Mouse (Mus musculus): ENCODE results near the gene Tmem164. TPM values are rescaled to one million over a fixed set of nuclear protein-coding genes. Genes with fewer than 3 reads are reported as not detected.
A peak's percentile ranks its signal among the peaks of the same experiment; 100 is the strongest.

Gene Tmem164
- total RNA-seq, 2 experiments from 2014 or later, result 31.0 to 54.4 TPM

DNA sequence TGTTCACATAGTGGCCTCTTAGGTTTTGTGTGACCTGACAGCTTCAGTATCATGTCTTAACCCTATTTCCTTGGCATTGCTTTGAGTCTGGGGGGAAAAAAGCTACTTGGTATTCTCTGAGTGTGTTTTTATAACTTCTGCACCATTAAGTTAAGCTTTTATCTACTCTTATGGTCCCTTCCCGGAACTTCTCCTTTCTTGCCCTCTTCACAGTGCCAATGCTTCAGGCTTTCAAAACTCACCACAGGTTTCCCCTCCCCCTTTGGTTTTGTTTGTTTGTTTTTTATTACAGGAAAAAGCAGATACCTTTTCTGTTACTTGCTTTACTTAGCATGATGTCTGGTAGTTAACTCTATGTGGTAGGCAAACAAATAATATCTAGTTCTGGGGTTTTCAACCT is 47.8 kb downstream of the Tmem164 start:
- intact Hi-C loops (cut with DNase I), result no loop called here

DNA sequence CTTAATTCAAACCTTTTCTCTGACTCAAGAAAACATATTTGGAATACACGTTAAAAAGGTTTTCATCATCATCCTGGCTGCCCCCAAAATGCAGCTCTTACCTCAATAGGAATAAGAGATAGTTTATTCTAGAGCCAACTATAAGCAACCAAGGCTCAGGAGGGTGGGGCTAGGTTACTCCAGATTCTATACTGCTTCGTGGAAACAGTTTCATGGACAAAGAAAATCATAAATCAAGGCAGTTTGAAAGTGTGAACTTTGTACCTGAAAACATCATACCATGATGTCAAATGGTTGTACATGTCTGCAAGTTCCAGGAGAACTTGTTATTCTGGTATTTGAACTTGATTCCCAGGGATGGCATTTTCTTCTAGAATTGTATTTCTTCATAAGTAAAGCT is 48.3 kb downstream of the Tmem164 start:
- intact Hi-C loops (cut with DNase I), result no loop called here
- DNase-seq, result no peak

More for the DNA sequence above, 47.8 kb downstream of the Tmem164 start:
- DNase-seq, result no peak

DNA sequence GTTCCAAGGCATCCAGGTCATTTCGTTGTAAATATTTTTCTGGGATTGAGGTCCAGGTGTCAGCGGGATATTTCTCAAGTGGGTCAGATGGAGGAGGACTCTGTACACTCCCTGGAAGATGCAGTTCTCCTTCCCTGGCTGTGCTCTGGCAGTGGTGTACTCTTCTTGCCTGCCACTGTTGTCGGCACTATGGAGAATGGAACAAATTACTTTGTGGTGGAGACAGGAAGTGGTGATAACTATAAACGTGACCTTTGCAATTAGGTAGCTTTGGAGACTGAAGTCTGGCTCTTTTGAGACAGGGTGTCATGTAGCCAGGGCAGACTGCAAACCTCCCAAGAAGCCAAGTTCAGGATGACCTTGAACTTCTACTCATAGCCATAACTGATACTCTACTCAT is 55.9 kb downstream of the Tmem164 start:
- intact Hi-C loops (cut with DNase I), result no loop called here
- no peak for DNase-seq

DNA sequence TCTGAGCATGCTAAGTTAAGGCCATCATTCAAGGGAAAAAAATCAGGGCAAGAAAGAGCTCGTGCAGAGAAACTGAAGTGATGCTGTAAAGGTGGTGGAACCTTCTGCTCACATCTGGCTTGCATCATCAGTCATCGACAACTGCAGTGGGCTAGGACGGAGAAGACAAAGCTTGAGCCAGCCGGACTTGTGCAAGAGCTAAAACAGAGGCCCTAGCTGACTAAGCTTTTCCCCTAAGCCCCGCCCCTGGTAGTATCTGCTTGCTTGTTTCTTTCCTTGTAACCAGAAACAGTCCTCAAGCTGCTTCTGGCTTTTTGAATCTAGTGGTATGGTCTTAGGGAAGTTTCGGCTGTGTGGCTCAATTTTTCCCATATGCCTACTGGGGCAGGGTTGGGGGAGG is 56.5 kb downstream of the Tmem164 start:
- intact Hi-C loops (cut with DNase I), result no loop called here
- DNase-seq, result peak; percentile 24 to 32

DNA sequence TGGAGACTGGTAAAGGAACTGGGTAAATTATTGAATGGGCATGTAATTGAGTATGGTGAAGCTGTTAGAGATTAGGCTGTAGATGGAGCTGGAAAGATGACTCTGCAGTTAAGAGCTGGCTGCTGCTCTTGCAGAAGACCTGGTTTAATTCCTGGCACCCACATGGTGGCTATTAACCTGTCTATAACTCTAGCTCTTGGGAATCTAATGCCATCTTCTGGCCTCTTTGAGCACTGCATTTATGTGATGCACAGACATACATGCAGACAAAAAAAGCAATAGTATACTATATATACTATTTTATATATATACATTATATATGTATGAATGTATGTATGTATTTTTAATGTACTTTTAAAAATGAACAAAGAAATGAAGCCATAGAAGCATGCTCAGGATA is 66.2 kb downstream of the Tmem164 start:
- intact Hi-C loops (cut with DNase I), result no loop called here
- DNase-seq, result no peak

DNA sequence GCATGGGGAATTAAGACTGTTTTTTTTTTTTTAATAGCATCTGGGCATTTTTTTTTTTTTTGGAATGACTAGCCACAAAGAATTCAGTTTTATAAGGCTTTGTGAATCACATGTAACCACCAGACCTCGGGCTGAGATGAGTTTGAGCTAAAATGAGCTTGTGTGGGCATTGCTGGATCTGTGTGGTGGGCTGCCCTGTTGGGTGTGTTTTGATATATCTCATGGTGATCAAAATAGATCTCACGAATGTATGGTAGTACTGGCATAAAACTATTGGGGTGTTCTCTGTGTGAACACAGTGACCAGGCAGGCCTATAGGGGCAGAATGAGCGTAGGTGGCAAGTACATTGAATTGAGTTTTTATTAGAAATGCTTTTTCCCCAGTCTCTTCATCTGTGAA is 67.4 kb downstream of the Tmem164 start:
- intact Hi-C loops (cut with DNase I), result no loop called here
- no peak for DNase-seq

DNA sequence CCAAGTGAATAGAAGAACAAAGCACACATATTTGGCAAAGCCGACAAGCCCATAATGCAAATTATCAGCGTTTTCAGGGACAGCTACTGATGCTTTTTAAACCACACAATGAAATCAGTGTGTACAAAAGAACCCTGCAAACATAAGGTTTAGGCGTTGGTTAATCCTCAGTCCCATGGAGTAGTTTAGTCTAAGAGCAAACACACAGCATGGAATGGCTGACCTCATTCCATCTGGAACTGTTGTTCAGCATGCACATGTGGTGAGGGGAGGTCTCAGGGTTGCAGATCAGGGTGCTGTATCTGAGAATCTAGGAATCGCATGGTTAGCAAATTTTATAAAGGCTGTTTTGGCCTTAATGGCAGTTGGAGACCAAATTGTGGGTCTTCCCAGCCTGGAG is 69.6 kb downstream of the Tmem164 start:
- DNase-seq, result no peak
- intact Hi-C loops (cut with DNase I), result no loop called here

DNA sequence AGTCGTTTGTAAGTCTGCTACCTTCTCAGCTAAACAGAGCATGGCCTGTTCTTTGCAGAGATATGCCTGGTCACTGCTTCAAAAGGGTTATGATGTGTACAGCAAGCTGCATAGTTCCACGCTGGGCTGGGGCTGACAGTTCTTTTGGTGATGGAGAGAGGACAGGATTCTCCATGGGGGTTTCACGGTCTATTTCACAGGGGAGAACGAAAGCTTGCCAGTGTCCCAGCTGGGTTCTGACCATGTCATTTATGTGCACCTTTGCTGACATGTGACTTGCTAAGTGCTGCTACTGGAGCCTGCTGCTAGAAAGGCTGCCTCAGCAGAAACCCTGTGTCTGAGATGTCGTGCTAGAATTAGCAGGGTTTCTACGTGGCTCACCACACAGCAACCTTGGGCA is 74.3 kb downstream of the Tmem164 start:
- no peak for DNase-seq
- intact Hi-C loops (cut with DNase I), result no loop called here

DNA sequence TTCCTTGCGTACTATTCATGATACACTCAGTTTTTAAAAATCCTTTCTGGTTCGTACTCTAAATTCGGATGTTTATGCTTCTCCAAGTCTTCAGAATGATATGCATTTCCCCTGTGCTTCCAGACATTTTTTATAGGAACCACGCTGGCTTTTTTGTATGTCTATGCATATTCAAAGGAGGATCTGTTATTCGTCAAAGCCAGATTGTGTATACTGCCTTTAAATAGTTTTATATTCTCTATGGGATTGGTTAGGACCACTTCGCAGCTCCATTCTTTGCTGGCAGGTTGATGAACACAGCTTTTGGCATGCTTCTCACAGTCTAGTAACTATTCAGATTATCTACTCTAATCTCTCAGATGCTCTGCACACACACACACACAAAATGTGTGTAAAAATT is 79.2 kb downstream of the Tmem164 start:
- no peak for DNase-seq

DNA sequence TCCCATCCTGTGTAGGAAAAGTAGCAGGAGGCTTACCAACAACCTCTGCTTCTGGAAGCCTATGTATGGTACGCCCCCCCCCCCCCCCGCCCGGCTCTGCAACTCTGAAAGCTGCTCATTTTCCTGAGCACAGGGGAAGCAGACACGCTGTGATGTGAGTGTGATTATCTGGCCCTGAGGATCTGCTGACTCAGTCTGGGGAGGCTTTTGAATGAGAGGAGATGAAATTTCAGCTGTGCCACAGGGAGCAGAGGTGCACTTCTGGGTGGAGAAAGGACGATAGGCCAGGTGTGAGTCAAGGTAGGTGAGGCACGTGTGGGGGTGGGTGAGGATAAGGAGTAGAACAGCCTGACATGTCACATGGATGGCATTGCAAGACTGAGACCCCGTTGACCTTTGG is 82.1 kb downstream of the Tmem164 start:
- intact Hi-C loops (cut with DNase I), result no loop called here
- DNase-seq, result no peak

More for the DNA sequence above, 79.2 kb downstream of the Tmem164 start:
- intact Hi-C loops (cut with DNase I), result no loop called here

DNA sequence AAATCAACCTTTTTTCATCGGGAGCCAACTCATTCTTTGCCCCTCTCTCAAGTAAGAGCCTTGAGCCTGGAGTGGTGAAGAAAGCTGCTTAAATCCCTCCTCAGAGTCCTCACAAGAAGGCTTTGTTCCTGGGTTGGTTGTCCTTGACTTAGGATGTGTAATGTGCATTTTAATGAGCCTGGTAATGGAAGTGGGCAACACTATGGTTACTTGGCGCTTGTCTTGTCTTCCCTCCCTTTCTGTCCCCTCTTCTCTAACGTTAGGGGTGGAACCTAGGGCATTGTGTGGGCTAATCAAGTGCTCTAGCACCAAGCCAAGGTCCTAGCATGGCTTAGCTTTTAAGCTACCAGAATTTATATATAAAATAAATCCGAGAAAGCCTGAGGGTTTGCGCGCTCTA is 88.5 kb downstream of the Tmem164 start:
- DNase-seq, result no peak
- intact Hi-C loops (cut with DNase I), result no loop called here

DNA sequence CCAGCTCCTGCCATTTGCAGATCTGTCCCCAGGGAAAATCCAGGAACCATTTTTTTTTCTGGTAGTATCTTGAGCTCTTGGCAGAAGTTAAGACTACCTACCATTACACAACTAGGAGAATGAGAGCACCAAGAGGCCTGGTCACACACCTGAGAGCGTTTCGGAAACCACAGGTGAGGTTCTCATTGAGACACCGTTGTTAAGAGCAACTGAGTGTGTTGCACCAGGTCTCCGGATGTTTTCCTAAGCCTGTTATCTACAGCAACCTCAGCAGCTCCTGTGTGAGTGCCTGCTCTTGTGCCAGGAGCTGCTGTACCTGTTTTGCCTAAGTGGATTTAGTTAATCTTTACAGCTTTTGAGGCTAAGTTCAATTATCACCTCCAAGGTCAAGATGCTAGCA is 92.5 kb downstream of the Tmem164 start:
- intact Hi-C loops (cut with DNase I), result no loop called here
- no peak for DNase-seq

DNA sequence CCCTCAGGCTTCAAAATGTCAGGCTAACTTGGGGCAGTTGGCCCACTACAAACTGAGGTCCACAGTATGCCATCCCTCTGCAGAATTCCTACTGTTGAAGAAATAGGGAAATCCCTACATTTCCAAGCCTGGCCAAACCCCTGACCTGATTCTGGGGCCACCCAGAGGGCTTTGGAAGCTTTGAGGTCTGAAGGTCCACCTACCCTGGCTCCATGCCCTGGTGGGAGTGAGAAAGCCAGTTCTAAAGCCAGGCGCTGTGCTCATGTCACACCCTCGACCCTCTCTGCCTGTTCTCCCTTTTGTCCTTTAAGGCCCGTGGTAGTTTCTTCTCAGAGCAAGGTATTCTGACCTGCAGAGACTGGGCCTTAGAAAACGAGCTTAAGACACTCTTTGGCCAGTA is 94.9 kb downstream of the Tmem164 start:
- intact Hi-C loops (cut with DNase I), result no loop called here
- DNase-seq, result peak in 1 of 2 experiments; percentile 34

DNA sequence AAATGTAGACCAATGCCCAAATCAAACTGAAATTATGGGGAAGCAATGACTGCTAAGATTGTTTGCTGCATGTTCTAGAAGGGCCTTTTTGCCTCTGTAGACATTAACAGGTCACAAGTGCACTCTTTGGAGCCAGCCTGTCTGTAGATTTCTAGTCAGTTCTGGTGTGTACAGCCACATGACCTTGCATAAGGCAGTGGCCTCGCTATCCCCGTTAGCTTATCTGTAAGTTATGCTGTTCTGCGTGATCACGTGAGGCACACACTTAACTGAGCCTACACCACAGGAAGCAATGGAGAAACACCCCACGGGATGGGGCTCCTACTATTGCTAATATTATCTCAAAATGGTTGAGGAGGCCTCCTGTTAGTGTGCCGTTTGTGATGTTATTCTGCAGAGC is 97.4 kb downstream of the Tmem164 start:
- peak; percentile 8 to 20 for DNase-seq
- intact Hi-C loops (cut with DNase I), result no loop called here

DNA sequence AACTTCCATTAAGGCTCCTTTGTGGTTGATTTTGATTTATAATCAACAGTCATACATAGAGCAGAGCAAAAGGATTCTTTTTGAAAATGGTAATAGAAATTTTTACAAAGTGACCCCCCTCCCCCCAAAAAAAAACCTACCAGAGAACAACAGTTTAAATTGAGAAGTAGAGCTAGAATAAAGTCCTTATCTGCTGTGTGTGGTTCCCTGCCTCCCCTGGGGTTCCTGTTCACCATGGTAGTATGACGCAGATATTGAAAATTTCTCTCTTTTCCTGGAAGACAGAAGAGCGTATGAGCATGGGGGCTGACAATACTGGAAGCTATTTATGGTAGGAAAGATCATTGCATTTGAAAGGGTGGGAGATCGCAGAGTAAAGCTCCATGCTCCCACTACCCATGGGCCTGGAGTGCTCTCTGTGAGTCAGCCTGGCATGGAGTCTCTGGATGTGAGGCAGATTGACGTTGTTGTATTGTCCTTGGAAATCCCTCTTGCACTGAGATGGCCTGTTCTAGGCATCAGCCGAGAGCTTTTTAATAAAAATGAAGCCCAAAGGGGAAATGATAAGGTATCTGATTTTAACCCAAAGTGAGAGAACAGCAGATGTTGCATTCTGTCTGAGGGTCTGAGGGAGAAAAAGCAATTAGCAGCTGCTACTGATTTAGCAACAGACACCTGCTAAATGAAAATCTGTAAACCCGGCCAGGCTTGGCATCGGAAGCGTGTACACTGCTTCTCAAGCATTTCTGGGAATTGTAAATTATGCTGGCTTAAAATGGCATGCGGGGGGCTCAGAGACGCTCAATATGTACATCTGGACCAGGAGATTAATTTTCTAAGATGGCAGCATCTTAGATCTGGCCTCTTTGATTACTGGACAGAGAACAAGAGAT is 105.2 kb downstream of the Tmem164 start:
- DNase-seq, result no peak
- intact Hi-C loops (cut with DNase I), result no loop called here

DNA sequence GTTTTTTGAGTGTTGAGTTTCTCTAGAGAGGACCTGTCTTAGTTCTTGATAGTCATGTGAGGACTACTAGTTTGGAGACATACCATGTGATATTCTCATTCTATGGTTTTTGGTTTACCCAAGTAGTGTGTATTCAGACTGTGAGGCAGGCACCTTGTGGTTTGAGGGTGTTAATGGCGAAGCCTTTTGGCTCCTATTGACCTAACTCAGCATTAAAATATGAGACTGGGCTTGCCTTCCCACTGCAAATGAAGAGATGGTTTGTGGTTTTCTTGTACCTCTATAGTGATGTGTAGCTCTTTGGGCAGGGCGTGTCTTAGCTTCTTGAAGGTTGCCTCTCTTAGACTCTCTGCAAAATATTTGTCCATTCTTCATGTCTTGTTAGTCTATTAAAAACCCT is 111.0 kb downstream of the Tmem164 start:
- intact Hi-C loops (cut with DNase I), result no loop called here
- DNase-seq, result no peak

DNA sequence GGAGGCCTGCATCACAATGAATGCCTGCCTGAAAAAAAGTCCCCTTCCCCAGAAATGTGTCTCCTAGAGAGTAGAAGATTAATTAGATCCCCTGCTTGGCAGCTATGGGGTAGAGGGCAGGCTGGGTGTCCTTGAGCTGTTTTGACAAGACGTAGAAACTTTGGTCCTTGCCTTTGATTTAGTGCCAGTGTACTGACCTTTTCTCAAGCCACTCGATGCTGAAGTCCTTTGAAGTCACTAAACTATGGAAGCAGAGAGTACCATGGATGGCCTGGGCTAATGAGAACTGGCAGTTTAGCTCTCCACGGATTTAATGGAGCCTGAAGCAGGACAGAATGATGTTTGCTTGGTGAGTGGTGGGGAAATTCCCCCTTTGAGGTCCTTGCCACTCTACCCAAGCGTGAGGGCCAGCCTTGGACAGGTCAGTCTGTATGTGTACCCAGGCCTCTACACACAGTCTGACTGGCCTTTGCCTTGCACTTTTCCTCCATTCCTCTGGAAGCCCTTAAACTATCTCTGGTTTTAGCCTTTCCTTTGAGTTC is 112.9 kb downstream of the Tmem164 start:
- no peak for DNase-seq
- intact Hi-C loops (cut with DNase I), result no loop called here

DNA sequence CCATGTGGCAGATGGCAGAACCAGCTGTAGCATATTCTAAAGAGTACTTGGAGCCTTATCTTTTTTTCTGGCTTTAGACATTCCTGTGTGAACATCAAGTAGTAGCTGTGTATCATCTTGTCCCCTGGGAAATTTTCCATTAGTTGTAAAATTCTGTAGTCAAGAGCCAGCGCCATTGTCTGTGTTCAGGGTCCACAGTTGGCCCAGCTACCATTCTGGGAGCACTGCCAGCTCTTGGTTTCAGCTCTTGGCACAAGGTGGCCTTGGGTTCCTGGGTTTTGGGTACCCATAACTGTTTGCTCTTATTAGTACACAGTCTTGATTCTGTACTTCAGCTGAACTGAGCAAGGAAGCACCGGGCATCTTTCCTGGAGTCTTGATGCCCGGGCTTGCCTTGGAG is 123.4 kb downstream of the Tmem164 start:
- intact Hi-C loops (cut with DNase I), result loop anchor here (10.0 kb wide), 1 partner anchor 430 kb away; no protein-coding TSS in a partner anchor
- DNase-seq, result no peak

DNA sequence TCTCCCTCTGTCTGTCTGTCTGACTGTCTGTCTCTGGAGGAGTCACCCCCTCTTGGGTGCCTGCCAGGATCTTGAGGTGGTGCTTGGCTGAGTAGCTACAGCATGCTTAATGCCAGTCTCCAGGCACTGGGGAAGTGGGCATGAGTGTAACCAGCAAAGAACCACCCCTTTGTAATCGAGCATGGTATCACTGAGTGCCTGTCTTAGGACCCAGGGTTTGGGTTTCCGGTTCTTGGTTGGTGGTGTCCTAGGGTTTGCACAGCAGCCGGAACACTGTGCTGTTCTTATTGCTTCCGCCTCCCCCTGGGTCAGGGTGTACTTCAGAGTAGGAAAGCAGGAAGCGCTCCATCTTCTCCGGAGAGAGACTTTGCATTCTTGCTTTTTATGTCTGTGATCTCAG is 124.9 kb downstream of the Tmem164 start:
- DNase-seq, result no peak
- intact Hi-C loops (cut with DNase I), result loop anchor here (2.0 to 10.0 kb wide), 3 partner anchors 124 to 431 kb away; partner anchors contain the start of gene Tmem164

DNA sequence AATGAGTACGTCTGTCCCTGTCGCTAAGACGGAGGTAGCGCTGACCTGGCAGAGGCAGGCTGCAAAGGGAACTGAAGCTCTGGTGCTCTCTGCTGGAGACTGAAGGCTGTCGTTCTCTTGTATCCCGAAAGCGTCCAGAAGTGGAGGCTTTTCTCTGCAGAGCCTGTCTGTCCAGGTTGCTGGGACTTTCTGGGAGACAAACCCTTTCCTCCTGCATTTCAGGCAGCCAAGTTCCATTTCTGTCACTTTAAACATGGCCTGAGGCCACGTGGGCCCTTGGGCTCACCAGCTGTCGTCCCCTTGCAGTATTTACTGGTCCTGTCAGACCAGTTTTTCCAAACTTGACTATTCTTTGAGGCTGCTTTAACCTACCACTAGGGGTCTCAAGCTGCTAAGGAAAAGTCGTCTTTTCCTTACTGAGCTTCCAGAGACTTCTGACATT is 125.4 kb downstream of the Tmem164 start:
- intact Hi-C loops (cut with DNase I), result loop anchor here (2.0 to 10.0 kb wide), 3 partner anchors 124 to 432 kb away; partner anchors contain the start of gene Tmem164
- DNase-seq, result peak in 1 of 2 experiments; percentile 23

DNA sequence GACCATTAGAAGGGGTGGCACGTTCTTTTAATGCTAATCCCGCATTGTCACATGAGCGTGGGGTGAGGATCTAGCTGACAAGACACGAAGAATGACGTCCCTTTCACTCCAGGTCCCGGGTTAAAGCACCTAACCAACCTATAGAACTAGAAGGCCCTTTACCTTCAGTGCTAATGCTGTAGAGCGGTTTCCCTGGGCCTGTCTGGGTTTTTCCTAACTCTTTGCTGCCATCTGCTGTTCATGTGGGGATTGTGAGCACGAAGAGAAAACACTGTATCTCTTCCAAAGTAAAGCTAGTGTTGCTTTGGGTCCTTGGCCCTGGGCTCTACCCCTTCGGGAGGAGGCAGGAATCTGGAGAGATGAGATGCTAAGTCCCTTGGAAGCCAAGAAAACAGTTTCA is 127.2 kb downstream of the Tmem164 start:
- intact Hi-C loops (cut with DNase I), result loop anchor here (5.0 to 10.0 kb wide), 2 partner anchors 126 to 434 kb away; partner anchors contain the start of gene Tmem164
- DNase-seq, result peak; percentile 41 to 66

DNA sequence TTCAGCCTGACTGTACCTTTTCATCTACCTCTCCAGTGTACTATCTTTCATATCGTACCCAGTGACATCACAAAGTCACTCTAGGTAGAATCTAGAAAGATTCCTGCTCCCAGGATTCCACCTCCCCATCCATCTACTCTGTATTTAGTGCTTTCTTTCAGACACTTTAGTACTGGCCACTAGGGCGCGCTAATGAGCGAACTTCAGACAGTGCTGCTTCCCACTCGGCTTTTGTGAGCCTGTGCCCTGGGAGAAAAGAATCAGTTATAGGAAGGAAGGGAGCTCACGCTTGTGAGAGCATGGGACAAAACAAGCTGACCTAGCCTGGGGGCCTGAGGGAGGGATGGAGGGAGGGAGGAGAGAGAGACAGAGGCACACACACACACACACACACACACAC is 131.9 kb downstream of the Tmem164 start:
- peak; percentile 36 to 60 for DNase-seq
- intact Hi-C loops (cut with DNase I), result no loop called here

Measured in heart, postnatal 14 days (tissue).